Mouse (Mus musculus): ENCODE measurements around the gene Celsr2.

The Celsr2 gene

DNA sequence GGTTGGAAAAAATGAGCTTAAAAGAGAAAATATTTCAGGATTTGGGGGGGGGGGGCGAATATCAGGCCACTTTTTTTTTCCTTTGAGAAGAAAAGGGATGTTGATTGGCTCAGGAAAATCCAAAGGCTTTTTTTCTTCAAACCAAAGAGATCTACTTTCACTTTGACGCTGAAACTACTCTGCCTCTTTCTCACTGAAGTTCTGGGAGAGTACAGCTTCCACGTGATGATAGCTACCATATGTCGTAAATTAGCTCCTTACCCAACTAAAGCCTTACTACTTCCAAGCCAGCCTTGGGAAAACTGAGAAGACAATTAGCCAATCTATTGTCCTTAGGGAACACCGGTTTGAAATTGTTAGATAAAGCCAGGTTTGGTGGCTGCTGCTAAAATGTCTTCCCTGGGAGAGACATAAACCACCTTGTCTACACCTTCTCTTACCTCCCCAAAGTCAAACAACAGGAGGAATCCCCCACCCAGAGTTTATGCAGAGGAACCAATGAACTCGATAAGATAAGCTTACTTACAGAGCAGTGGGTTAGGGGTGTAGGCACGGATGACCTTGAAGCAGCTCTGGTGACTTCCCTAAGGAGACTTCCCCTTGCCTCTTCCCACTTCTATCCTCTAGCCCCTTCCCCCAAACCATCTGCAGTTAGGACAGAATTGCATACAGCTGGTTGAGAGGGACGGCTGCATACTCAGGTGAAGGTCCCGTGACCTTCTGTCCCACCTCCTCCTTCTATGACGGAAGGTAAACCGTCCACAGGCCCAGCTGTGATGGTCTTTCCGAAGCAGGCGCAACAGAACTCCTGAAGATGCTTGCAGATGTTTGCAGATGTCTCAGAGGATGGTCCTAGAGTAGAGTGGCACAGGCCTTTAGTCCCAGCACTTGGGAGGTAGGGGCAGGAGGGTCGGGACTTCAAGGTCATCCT lies 33.1 kb downstream of the Celsr2 start:
- in situ Hi-C loops (cut with MboI, MseI): no loop called here

DNA sequence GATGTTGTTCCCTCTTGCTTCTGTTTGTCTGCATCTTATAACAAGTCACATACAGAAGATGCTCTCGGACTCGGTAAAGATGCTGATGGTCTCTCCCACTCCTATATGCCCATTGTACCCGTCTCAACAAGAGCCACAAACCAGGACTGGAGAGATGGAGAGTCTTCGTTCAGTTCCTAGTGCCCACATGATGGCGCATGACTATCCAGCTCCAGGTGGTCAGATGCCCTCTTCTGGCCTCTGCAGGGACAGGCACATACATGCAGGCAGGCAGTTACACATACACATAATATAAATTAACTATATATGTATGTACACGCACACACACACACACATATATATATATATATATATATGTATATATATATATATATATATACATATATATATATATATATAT lies 34.7 kb downstream of the Celsr2 start:
- in situ Hi-C loops (cut with MboI, MseI): no loop called here

DNA sequence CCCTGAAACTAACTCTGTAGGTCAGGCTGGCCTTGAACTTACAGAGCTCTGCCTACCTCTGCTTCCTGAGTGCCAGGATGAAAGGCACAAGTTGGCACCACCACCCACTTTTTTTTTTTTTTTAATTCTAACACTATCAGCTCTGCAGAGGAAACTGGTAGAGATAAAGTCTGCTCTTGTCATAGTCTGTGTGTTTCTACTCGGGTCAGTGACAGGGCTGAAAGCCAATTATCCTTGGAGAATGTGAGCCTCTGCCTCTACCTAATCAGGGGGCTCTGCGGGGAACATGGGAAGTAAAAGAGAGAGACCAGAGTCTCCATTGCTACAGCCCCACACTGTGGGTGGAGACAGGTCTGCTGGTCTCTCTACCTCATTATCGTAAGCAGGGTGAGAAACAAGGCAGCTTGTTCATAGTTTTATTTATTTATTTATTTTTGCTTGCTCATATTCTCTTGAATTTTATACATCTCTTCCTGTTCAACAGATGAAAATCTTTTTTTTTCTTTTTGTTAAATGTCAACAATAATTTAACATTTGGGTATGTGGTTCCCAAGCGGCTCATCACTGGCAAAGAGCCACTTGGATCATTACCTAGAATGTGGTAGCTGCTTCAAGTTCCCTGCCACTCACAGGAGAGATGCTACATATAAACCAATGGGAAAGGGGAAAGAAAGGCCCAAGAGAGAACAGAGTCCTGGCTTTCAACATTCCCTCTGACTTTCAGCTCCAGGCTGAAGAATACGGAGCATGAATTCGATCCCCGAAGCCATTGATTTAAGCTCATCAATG lies 36.3 kb downstream of the Celsr2 start:
- in situ Hi-C loops (cut with MboI, MseI): no loop called here

DNA sequence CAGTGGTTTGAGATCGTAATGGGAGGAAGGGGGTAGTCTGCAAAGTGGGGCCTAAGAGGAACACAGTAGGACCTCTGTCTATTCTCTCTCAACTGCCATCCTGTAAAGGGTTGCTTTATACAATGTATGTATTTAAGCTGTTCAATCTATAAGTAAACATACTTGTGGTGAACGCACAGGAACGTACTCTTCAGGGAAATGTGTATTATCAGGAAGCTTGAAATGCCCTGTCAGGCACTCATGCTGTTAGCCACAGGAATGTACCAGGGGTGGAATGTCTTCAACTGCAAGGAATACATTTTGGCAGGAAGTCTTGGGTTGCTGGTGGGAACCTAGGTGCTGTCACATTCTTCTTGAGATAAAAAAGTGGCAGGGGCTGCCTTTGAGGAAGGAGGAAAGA lies 42.7 kb downstream of the Celsr2 start:
- in situ Hi-C loops (cut with MboI, MseI): no loop called here

DNA sequence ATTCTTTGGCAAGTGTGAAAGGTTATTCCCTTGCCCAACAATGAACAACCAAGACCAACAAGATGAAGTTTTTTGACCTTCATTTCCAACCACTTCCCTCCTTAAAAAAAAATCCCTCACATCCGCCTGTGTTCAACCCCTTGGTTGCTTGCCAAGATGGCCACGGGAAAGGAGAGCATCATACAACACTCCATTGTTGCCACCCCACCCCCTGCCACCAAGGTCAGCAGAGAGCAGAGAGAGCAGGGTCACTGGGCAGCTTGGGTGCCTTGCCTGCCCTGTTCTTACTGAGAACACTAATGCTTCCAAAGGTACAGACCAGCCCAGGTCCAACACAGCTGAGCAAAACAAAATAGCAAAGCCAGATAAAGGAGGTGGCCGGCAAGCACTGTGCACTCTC lies 43.1 kb downstream of the Celsr2 start:
- in situ Hi-C loops (cut with MboI, MseI): no loop called here

DNA sequence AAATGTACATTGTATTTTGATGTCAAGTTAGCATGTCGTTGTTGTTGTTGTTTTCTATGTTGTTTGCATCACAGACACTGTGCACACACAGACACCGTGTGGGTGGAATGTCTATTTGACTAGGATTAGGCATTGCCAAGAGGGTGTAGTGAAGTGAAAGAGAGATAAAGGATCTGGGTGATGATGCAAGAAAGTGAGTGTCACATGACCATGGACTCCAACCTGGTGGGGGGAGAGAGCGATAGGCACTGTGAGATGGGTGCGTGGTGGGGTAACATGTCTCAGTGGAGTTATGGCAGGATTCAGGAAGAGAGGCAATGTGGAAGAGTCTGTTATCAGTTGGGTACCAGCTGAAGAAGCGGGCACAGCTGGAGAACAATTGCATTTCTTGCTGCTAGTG lies 46.6 kb downstream of the Celsr2 start:
- in situ Hi-C loops (cut with MboI, MseI): loop anchor here in 1 of 2 experiments (5.0 kb wide), 1 partner anchor 71 kb away; no protein-coding TSS in a partner anchor

DNA sequence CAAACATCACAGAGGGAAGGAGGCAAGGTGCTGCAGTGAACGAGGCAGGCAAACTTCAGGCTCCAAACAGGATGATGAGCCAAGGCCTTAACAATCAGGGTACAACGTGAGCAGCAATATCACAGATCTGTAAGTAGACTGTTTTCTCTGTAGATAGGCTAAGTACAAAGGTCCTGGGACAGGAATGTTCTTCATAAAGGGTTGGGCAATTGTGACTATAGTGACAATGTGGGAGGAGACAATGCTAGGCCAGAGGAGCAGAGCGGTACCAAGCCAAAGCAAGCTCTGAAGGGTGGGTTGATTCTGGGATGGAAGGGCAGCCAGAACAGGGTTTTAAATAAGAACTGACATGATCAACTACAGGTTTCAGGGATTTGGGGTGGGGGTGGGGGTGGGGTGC lies 47.5 kb downstream of the Celsr2 start:
- in situ Hi-C loops (cut with MboI, MseI): loop anchor here in 1 of 2 experiments (5.0 kb wide), 1 partner anchor 71 kb away; no protein-coding TSS in a partner anchor

DNA sequence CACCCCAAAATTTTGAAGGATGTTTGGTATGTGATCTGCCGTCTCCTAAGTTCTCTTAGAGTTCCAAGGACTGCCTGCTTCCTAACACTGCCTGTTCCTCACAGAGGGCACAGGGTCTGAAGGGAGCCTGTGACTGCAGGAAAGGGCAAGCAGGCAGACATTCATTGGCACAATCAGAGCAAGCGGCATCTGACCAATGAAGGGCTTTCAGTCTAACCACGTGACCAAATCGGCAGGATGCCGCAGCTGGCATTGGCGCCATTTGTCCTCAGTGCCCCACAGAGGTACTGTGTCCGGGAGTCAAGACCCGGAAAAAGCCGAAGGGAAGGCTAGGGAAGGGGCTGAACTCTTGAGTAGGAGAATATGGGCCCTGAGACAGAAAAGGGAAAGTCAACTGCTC lies 48.2 kb downstream of the Celsr2 start:
- in situ Hi-C loops (cut with MboI, MseI): loop anchor here in 1 of 2 experiments (5.0 kb wide), 1 partner anchor 70 kb away; no protein-coding TSS in a partner anchor

DNA sequence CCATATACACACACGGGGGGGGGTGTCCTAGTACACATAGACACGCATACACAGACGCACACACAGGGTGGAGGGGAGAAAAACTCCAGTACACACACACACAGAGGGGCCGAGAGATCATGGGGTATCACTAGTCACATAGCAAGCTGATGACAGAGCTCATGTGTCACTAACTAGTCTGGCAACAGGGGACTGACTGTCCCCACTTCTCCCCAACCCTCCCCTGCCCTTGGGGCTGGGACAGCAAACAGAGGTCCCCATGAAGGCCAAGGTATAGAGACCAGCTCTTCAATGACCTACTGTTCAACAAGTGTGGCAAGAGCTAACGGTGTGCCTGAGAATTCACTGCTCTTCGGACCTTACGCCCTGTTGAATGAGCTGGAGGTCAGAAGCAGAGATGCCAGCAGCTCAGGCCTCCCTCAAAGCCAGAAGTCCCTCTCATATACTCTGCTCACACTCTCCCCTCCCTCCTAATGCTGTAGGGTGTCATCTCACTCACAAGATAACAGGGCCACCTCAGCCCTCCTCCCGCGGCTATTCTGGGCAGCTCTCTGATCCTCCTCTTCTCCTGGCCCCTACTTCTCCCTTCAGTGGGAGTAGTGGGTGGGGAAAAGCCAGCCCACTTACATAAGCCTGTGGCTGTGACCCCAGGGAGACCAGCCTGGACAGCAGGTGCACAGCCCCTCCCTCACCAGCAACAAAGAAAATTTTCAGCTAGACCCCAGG lies 50.9 kb downstream of the Celsr2 start, which contains the start of gene Mybphl:
TSS of gene Mybphl (plus strand) at position 642 of the 726 bp plus-strand sequence.
- in situ Hi-C loops (cut with MboI, MseI): no loop called here

DNA sequence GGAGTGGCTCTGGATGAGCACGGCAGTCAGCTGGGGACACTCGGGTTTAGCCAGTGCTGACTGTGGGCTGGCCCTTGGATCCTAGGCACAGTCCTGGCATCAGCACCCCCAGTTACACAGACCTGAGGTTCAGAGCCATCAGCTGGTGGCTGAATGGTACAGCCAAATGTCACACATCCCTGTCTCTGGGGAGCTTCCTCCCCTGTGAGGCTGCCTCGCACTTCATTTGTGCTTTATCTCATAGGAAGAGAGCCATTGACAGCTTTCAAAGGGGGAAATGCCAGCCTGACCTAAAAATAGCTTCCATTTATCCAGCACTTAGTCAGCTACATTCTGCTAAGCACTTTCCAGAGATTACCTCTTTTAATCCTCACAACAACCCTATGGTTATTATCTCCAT lies 51.7 kb downstream of the Celsr2 start:
- in situ Hi-C loops (cut with MboI, MseI): no loop called here

DNA sequence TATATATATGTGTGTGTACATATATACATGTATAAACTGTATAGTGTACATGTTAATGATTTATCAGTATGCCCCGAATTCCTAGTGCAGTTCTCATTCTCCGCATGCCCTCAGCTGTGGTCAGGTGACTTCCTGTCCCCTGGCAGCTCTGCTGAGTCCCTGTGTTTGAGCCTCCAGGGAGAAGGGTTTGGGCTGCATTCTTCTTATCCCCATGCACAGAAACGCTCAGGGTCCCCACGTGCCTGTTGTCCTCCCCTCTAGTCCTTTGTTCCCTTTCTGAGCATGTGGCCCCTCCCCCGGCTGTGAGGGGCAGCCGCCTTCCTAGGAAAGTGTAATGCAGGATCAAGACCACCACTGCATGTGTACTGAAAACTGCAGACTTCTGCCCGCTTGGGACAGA lies 54.5 kb downstream of the Celsr2 start:
- in situ Hi-C loops (cut with MboI, MseI): no loop called here

DNA sequence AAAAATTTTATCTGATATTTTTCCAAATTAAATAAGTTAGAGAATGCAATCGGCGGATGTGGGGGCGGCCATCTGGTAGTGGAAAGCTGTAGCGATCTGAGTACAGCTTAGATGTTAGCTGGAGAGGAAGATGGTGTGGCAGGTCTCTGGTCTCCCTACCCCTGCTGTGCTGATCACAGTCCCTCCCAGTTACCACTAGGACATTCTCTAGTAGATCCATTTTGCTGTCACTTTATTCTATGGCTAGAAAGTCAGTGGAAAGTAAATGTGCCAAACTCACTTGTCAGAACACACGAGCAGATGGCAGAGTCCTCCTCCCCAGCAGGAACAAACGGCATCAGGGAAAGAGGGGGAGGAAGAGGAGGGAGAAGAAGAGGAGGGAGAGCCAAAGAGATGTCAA lies 56.9 kb downstream of the Celsr2 start:
- in situ Hi-C loops (cut with MboI, MseI): no loop called here

DNA sequence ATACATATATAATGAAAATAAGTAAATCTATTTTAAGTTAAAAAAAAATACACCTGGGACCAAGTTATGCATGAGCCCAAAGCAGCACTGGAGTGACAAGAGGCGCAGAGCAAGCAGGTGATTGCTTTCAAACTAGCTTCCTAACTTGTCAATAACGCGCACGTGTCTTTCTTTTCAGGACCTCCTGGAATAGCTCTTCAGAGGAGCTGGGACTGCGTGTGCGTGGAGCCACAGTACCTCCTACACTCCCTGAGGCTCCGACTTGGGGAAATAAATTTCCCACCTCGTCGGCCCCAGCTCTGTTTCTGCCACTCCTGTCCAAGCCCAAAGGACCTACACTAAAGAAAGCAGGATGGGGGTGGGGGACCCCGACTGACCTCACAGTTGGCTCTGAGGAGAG lies 58.3 kb downstream of the Celsr2 start:
- in situ Hi-C loops (cut with MboI, MseI): no loop called here

DNA sequence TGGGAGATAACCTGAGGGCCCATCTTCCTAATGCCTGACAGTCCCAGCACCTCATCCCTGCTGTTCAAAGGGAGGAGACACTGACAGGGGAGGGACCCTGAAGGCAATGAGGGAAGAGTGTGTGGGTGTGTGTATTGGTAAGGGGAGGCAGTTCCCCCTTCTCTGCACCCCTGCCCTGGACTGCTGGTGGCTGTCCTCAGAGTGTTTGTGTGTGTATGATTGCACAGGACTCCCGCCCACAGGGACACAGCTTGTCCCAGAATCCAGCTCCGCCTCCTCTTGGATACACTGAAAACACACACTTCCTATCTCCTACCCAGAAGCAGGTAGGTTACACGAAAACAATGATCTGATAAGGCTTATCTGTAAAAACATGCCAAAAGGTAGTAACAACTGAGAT lies 60.1 kb downstream of the Celsr2 start:
- in situ Hi-C loops (cut with MboI, MseI): no loop called here

DNA sequence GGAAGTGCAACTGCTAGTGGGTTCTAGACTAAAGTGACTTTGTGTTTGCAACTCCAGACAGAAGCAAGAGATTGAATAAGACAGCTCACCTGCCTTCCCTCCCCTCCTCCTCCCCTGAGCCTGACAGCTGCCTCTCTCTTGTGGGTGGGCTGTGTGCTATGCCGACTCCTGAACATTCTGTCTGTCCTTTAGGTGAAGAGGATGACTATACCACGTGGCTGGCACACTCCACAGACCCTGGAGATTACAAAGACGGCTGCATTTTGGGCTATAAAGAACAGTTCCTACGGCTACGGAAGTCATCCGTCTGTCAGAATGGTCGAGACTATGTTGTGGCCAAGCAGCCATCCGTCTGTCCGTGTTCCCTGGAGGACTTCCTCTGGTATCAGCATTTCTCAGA lies 67.0 kb downstream of the Celsr2 start:
- in situ Hi-C loops (cut with MboI, MseI): no loop called here

DNA sequence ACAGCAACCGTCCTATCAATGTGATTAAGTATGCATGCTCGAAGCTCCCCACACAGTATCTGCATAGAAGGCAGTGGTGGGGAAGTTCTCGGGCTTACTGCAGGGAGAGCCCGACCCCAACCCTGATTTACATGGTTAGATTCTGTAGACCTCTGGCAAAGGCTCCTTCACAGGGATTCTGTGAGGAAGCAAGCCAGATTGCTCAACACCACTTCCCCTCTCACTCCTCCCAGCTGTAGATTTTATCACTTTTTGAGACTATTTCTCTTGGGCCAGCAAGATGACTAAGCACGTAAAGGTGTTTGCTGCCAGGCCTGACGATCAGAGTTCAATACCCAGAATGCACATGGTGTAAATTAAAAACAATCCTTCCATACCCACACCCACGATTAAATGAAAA lies 69.5 kb downstream of the Celsr2 start:
- in situ Hi-C loops (cut with MboI, MseI): no loop called here

DNA sequence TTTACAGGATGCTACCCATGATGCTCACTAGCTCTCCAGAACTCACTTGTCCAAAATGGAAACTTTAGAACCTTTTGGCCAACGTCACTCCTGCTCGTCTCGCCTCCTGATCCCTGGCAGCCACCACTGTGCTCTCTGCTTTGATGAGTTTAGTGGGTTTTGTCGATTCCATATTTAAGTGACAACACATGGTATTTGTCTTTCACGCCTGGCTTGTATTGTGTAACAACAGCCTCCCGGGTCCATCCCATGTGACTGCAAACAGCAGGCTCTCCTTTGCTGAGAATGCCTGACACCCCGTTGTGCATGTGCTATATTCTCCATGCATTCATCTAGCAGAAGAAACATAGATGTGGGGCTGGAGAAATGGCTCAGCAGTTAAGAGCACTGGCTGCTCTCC lies 73.2 kb downstream of the Celsr2 start:
- in situ Hi-C loops (cut with MboI, MseI): no loop called here

DNA sequence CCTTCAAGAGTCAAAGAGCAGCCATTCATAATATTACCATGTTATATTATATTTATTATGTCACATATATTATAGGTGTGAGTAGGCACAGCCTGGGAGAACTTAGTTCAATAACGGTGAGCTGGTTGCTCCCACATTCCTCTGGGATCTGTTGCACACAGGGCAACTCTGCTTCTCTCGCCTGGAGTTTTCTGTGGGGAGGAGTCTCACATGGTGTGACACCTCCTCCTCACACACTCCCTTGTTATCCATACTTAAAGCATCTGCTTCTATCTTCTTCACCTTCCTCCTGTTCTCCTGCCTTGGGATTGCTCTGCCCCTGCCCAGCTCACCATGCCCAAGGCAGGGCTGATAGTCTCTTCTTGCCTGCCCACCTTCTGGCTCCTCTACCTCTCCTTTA lies 74.3 kb downstream of the Celsr2 start:
- in situ Hi-C loops (cut with MboI, MseI): no loop called here
